Mouse (Mus musculus) midbrain, postnatal 0 days (tissue): ENCODE data around the gene Heatr5a. TPM values are rescaled to one million over a fixed set of nuclear protein-coding genes. Genes with fewer than 3 reads are reported as not detected.

Experiments
- ATAC-seq: fragments of 200-750 bp; cut with Nextera tagmentation; 2 replicates; pipeline ENCODE4 v1.8.0; 2017; ENCODE audit warnings: moderate number of reproducible peaks, mild to moderate bottlenecking, moderate TSS enrichment, moderate library complexity; ENCODE audit not compliant: low FRiP score
- DNase-seq: peaks from one replicate; pipeline ENCODE4 v3.0.0-alpha.2; 2015; ENCODE audit warnings: low spot score
- H3K27ac ChIP-seq: fragments of 300-500 bp; sonication (generic); 2 replicates; pipeline ENCODE4 v1.5.1; 2014; ENCODE audit warnings: low read depth, mild to moderate bottlenecking, low read length, mixed read lengths
- H3K27me3 ChIP-seq: fragments of 300-500 bp; sonication (generic); 2 replicates; pipeline ENCODE4 v1.6.1; 2014; ENCODE audit warnings: low read length, control low read depth, mixed read lengths; ENCODE audit not compliant: insufficient read depth
- H3K36me3 ChIP-seq: fragments of 300-500 bp; sonication (generic); 2 replicates; pipeline ENCODE4 v1.6.1; 2014; ENCODE audit warnings: low read length, control low read depth, mixed read lengths; ENCODE audit not compliant: insufficient read depth
- H3K4me1 ChIP-seq: fragments of 300-500 bp; sonication (generic); 2 replicates; pipeline ENCODE4 v1.6.1; 2014; ENCODE audit warnings: mild to moderate bottlenecking, control low read depth, antibody characterized with exemption, low read length, mixed read lengths; ENCODE audit not compliant: insufficient read depth
- H3K4me2 ChIP-seq: fragments of 300-500 bp; sonication (generic); 2 replicates; pipeline ENCODE4 v1.6.1; 2014; ENCODE audit warnings: low read depth, mild to moderate bottlenecking, low read length, mixed read lengths; ENCODE audit not compliant: poor library complexity, severe bottlenecking
- H3K4me3 ChIP-seq: fragments of 300-500 bp; sonication (generic); 2 replicates; pipeline ENCODE4 v1.5.1; 2014; ENCODE audit warnings: low read depth, mild to moderate bottlenecking, low read length, moderate library complexity
- H3K9ac ChIP-seq: fragments of 300-500 bp; sonication (generic); replicated peaks from 2 replicates; pipeline ENCODE4 v1.6.1; 2014; ENCODE audit warnings: mild to moderate bottlenecking, low read length, moderate library complexity, mixed read lengths; ENCODE audit not compliant: poor library complexity, severe bottlenecking
- H3K9me3 ChIP-seq: fragments of 300-500 bp; sonication (generic); 2 replicates; pipeline ENCODE4 v1.6.1; 2016; ENCODE audit warnings: low read length, control low read depth
- CTCF ChIP-seq: IDR thresholded peaks from 2 replicates; pipeline ENCODE4 v1.5.1; 2016; ENCODE audit warnings: antibody characterized with exemption, mild to moderate bottlenecking
- WGBS: fragments of 180-500 bp; shearing (Covaris S2); extraction: QIAGEN DNeasy Blood & Tissue Kit; methylation state at CpG from one replicate; pipeline ENCODE4 v1.1.7; 2014; 5-methylcytosine and 5-hydroxymethylcytosine counted together
- polyA plus RNA-seq: library from polyadenylated mRNA; unstranded; fragments of >200 nt; fragmentation: Nextera tagmentation; extraction: Ambion mirVana; gene quantifications from 2 replicates; pipeline ENCODE4 v1.2.1, GENCODE M21; 2015
- total RNA-seq: library from RNA; depleted of rRNA; stranded (reverse); fragments of >200 nt; gene quantifications from 2 replicates; pipeline ENCODE4 v1.2.3, GENCODE M21; 2014

Gene Heatr5a
- total and polyA plus RNA-seq, 2 experiments from 2014 or later, result 3.3 to 25.3 TPM

DNA sequence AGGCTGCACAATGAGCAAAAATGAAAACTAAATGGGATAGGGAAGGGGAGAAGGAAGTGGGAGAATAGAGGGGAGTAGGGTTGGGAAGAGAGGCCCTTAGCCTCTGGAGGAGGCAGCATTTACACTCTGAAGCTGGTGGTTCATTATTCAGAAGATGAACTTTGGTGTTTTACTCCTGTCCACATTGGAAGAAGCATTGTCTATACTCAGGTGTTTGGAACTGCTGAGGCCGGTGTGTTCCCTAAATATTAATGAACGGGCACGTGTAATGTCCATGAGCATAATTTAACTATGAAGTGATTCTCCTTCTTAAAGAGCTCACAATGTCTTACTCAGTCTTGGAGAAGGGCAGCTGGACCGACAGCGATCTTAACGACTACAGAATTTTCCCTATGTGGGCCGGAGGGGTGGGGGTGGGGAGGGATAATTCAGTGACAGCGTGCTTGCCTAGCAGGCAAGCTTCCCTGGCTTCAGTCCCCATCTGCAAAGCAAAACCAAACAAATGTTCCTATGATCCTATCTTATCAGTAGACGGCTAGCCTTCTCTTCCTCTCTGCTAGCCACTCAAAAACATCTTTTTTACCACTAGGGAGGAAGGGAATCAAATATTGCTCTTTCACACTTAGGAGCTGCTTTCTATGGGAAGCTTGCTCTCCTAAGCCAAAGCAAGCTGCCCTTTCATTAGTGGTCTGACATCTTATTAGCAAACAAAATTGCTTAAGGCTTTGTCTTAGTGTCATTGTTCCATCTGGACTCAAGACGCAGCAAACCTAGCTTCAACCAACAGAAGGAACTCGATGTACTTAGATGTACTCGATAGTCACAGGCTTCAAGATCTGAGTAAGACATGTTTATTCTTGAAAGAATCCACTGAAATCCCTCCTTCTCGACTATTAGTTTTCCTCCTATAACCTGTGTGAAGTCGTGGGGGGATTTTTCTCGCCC lies 127.3 kb downstream of the Heatr5a start:
- Histone ChIP-seq H3K27me3 (no peaks in the 10 kb centered on the region), H3K4me3 (peak overlapping the region; percentile 55; the same call in 1 of the 2 replicates), H3K9me3 (no peaks in the 10 kb centered on the region), H3K4me1 (no peaks in the 10 kb centered on the region), H3K4me2 (peak overlapping the region; percentile 81), H3K9ac (no peak overlapping the region), H3K27ac (peak overlapping the region; percentile 38; the same call in 1 of the 2 replicates), H3K36me3 (no peaks in the 10 kb centered on the region)
- 30% methylated on average over 15 of the region's 15 CpGs for WGBS
- DNase-seq (no peak), ATAC-seq (no peak)
- no peak for TF ChIP-seq CTCF

DNA sequence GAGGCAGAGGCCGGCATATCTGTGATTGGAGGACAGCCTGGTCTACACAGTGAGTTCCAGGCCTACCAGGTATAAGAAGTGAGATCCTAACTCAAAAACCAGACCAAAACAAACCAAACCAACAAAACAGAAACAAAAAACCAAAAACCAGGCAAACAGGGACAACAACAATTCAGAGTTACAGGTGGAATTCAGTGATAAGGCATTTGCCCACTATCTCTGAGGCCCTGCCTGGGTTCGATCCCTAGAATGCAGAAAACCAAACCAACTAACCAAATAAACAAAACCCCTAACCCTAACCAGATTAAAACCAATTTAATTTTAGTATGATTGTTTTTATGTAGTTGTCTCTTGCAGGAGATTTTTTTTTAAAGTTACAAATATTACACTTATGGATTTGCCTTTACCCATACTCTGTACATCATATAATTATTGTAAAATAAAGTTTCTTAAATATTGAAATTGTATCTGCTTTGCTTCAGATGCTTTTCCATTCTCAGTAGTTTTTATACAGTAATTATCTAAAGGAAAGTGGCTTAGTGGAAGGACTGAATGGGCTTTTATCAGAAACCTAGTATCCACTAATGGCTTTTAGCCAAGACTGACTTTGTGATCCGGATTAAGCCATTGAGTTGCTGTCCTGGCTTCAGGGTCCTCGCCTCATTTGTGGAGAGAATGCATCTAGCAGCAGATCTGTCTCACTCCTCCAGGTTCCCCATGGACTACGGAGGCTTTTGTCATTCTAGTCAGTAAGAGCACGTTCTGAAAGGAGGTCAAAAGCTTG lies 128.8 kb downstream of the Heatr5a start:
- H3K9me3 ChIP-seq, result no peaks in the 10 kb centered on the region
- no peaks in the 10 kb centered on the region for H3K27me3 ChIP-seq
- DNase-seq (no peak), ATAC-seq (no peak)
- H3K36me3 ChIP-seq, result no peaks in the 10 kb centered on the region
- no peaks in the 10 kb centered on the region for H3K4me1 ChIP-seq
- H3K27ac ChIP-seq, result no peak overlapping the region
- TF ChIP-seq CTCF, result no peak
- no peak overlapping the region for H3K4me2 ChIP-seq
- 45% methylated on average over 6 of the region's 6 CpGs for WGBS
- no peak overlapping the region for H3K4me3 ChIP-seq
- H3K9ac ChIP-seq, result no peak overlapping the region

DNA sequence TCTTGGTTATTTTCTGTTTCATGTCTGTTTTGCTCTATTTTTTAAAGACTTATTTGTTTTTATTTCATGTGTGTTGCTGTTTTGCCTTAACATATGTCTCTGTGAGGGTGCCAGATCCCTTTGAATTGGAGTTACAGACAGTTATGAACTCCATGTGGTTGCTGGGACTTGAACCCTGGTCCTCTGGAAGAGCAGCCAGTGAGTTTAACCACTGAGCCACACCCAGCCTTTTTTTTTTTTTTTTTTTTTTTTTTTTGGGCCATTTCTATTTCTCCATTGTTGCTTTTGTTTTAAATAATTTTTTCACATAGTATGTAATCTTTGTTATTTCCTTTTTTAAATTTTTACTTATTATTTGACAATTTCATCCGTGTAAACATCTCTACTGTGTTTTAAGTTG lies 131.3 kb downstream of the Heatr5a start:
- Histone ChIP-seq H3K27ac (no peak overlapping the region), H3K36me3 (no peaks in the 10 kb centered on the region), H3K9me3 (no peaks in the 10 kb centered on the region), H3K4me2 (no peak overlapping the region), H3K4me3 (no peak overlapping the region), H3K4me1 (no peaks in the 10 kb centered on the region), H3K9ac (no peak overlapping the region), H3K27me3 (no peaks in the 10 kb centered on the region)
- TF ChIP-seq CTCF, result no peak
- WGBS, result 89% methylated on average over 1 of the region's 1 CpGs
- DNase-seq (no peak), ATAC-seq (no peak)

GRCm38 (mm10) chr12:51835219-51835618 lies 135.9 kb downstream of the Heatr5a start:
- ATAC-seq (no peak), DNase-seq (no peak)
- TF ChIP-seq CTCF, result no peak
- H3K9me3 ChIP-seq, result no peaks in the 10 kb centered on the region
- no peak overlapping the region for H3K4me2 ChIP-seq
- no peak overlapping the region for H3K4me3 ChIP-seq
- H3K27ac ChIP-seq, result no peak overlapping the region
- H3K4me1 ChIP-seq, result no peaks in the 10 kb centered on the region
- H3K9ac ChIP-seq, result no peak overlapping the region
- H3K27me3 ChIP-seq, result no peaks in the 10 kb centered on the region
- WGBS, result 44% methylated on average over 3 of the region's 3 CpGs
- H3K36me3 ChIP-seq, result no peaks in the 10 kb centered on the region

DNA sequence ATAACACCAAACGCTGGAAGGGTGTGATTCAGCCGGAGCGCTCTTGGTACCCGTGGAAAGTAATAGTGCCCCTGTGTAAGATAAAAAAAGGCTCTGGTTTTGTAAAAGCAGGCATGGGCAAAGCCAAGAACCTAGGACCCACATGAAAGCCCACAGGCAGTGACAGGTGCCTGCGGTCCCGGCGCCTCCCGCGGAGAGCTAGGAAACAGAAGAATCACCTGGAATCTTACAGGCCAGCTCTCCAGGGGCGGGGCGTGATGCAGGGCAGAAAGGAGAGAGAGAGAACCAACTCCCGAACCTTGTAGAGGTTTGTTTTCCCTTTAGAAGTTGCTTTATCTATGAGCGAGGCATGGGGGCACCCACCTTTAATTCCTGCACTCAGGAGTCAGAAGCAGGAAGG lies 139.2 kb downstream of the Heatr5a start:
- TF ChIP-seq CTCF, result no peak
- Histone ChIP-seq H3K27me3 (no peaks in the 10 kb centered on the region), H3K4me1 (peaks cover 6% of the 10 kb centered on the region; the same call in 1 of the 2 replicates), H3K9ac (no peak overlapping the region), H3K9me3 (no peaks in the 10 kb centered on the region), H3K36me3 (no peaks in the 10 kb centered on the region), H3K4me3 (no peak overlapping the region), H3K4me2 (no peak overlapping the region), H3K27ac (no peak overlapping the region)
- DNase-seq, result no peak
- 82% methylated on average over 13 of the region's 13 CpGs for WGBS
- ATAC-seq, result no peak
